Mouse (Mus musculus): Measurements from ENCODE around the gene Itga8.

Gene Itga8

GRCm38 (mm10) chr2:12085492-12085891, 216.2 kb downstream of the Itga8 start:
- no peak for DNase-seq (ENCODE audit: low spot score)

- no peak for DNase-seq (ENCODE audit: low spot score)
These were observed 217.4 kb downstream of the Itga8 start for GRCm38 (mm10) chr2:12084341-12084740.

DNA sequence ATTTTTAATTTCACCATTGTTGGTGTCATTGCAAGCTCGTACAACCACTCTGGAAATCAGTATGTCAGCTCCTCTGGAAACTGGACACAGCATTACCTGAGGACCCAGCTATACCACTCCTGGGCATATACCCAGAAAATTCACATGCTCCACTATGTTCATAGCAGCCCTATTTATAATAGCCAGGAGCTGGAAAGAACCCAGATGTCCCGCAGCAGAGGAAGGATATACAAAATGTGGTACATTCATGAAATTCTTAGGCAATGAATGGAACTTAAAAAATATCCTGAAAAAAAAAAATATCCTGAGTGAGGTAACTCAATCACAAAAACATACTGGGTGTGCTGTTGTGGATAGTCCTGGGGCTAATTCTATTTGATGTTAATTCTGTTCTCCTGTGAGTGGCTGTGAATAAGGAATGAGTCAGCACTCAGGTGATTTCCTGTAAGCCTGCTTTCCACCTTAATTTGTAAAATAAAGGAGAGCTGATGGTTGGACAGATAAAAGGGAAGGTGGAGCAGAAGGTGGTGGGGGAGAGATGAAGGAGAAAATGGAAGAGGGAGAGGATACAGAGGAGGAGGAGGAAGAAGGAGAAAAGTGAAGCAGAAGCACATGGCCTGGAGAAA, 224.3 kb downstream of the Itga8 start:
- DNase-seq (ENCODE audit: low spot score): no peak

DNA sequence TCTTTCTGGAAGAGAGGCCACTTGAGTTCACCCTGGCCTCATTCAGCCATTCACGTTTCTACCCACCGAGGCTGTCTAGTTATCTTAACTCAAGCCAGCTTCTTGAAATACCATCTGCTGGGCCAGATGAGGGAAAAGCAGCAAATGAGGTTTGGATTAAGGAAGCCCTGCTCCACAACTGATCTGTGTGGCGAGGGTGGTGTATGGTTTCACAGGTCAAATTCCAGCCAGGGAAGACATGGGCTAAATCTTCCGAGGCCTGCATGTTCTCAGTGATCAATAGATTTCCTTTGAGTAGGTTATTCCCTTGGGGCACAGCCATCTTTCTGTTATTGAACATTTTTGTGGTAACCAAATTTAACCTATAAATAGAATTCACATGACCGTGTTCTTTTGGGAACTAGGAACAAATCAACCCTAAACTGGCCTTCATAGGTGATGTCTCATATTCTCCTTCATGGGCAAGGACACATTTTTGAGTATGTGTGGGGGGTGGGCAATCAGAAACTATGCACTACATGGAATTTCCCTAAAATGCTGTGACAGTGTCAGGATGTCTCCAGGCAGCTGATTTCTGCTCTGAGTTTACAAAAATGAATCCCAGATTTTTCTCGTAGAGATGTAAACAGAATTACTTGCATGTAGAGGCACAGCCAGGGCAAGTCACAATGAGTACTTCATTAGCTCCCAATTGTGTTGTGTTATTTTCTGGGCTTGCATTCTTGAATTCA, 235.9 kb downstream of the Itga8 start:
- no peak for DNase-seq (ENCODE audit: low spot score)

GRCm38 (mm10) chr2:12060034-12060723, 241.5 kb downstream of the Itga8 start:
- DNase-seq (ENCODE audit: low spot score): no peak
